Mouse (Mus musculus) layer of hippocampus, postnatal 10 days (tissue): ENCODE results near the gene Kcnk4. TPM values are rescaled to one million over a fixed set of nuclear protein-coding genes. Genes with fewer than 3 reads are reported as not detected.

Source experiments
- DNase-seq, 2 experiments: peaks; one replicate each; pipeline ENCODE4 v3.0.0; 2021; ENCODE audit warnings: low spot score in 2 of 2
- total RNA-seq, 2 experiments: library from RNA; stranded (reverse); gene quantifications; 2 replicates each; pipeline ENCODE4 v1.2.3; 2021

The Kcnk4 gene
- total RNA-seq, 2 experiments from 2014 or later, result 25.3 to 27.8 TPM

DNA sequence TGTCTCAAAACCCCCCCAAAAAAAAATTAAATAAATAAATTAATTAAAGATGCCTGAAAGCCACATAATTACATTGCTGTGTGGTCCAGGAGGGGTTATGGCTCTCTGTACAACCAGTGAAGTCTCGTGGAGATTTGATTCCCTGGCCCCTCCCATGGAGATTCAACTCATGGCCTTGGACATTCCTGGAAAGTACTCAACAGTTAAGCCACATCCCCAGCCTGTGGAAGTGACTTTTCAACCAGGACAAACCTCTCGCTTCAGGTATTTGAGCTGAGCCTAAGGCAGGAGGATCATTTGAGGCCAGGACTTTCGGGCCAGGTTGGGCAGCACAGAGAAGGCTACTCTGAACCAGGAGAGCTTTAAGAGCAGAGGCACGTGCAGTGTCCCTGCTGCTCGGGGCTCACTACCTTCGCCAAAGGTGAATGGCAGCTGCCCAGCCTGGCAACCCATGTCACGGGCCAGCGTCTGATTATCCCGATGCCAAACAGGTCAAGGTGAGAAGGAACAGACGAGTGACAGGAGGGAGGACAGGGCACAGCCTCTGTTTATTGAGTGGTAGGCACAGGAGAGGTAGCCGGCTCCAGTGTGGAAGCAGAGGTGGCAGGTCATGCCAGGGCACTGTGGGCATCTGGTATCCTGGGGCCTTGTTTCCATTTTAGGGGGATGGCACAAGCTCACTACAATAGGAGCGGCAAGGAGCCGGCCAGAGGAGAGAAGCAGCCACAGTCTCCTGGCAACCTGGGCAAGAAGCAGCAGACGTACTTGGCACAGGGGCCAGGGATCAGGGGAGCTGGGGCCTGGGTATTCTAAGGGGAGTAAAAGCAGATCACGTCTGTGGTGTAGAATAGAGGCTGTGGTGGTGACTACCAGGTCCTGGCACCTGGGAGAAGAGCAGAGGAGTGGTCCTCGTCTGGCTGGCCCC is 3.5 kb upstream of the Kcnk4 start:
- DNase-seq, result no peak

DNA sequence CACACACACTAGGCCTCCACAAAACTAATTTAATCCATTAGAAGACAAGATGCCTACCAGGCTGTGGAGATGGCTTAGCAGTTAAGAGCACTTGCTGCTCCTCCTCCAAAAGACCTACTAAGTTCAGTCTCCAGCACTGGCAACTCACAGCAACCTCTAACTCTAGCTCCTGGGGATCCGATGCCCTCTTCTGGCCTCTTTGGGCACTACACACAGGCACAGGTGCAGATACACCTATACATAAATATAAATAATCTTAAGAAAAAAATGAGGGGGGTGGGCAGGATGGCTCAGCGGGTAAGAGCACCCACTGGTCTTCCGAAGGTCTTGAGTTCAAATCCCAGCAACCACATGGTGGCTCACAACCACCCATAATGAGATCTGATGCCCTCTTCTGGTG is 2.0 kb upstream of the Kcnk4 start:
- no peak for DNase-seq

DNA sequence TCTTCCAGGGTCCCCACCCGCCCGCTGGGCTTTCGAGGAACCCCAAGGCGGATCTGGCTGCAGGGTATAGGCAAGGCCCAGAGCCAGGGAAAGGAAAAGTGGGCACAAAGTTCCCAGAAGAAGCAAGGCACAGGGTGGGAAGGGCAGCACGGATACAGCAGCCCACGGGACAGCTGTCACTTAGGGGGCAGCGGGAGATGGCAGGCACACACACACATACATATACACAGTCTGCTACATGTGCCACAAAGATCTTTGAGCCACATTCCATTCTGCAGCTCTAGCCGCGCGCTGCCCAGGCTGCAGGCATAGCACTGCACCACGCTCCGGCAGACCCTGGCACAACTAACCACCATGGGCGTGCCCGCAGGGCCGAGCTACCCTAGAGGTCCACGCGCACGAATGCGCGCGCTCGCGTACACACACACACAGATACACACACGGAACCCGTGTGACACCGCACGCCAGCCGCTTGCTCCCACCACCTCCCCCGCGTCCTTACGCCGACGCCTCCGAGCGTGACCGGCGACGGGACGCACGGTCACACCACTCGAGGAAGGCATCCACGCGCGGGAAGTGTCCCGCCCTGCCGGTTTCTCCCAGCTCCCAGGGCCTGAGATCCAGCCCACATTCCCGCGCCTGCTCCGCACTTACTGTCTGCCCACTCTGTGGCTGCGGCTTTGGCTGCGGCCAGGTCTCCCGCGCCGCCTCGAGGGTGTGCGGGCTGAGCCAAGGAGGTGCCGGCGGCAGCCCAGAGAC is 700 bp downstream of the Kcnk4 start:
- no peak for DNase-seq

DNA sequence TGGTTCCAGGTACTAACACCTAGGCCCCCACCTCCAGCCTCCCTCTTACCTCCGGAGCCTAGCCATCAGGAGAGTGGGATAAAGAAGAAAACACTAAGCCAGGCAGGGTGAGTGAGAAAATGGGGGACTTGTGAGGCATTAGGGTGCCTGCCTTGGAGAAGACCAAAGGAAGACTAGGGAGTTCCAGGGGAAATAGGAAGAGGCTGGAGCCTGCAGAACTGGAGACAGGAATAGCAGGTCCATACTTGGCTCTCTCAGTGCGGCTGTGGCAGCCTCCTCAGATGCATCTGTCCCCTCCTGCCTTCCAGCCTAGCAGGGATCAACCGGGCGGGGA is 1.2 kb downstream of the Kcnk4 start:
- no peak for DNase-seq

DNA sequence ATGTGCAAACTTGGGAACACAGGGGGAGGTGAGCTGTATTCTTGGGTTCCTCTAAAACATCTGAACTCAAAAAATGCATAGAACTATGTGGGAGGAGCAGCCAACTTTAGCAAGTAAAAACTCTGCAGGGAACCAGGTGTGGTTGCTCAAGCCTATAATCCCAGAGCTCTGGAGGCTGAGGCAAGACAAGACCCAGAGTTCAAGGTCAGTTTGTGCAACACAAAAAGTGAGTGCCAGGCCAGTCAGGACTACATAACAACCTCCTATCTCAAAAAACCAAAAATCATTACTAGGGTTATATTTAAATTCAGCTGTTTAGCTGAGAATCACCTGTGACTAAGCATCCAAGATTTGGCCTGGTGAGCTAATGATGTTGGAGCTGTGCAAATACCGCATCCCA is 2.3 kb downstream of the Kcnk4 start:
- DNase-seq, result no peak

DNA sequence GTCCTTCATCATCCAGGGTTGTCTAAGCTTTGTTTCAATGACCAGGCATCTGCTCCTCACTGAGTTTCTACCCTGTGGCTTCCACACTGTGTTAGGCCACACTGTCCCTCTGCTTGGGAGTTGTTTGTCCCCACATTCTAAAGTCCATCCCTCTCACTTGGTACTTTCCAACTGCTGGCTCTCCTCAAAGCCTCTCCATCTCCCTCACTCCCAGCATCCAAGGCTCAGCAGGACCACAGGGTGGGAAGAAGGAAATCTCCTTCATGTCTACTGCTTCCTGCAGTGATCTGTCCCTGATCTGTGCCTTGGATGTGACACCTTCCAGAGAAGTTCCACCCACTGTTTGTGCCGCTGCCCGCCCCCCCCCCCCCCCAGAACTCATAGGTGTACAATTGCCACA is 3.3 kb downstream of the Kcnk4 start:
- DNase-seq, result no peak

DNA sequence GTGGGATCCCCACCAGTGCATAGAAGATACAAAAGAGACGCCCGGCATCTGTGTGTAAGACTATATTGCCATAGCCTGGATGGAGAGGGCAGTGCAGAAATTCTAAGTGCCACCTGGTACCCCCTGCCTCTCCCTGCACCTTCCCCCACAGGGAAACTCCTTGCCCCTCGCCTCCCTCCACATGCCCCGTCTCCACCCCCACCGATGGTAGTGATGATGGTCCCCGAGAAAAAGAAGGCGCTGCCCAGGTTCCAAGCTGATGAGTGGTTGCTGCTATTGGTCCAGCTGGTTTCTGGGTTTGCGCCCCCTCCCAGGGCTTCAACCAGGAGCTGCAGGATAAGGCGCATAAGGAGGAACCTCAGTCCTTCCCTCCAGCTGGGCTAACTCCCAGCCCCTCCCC is 6.2 kb downstream of the Kcnk4 start:
- DNase-seq, result no peak

DNA sequence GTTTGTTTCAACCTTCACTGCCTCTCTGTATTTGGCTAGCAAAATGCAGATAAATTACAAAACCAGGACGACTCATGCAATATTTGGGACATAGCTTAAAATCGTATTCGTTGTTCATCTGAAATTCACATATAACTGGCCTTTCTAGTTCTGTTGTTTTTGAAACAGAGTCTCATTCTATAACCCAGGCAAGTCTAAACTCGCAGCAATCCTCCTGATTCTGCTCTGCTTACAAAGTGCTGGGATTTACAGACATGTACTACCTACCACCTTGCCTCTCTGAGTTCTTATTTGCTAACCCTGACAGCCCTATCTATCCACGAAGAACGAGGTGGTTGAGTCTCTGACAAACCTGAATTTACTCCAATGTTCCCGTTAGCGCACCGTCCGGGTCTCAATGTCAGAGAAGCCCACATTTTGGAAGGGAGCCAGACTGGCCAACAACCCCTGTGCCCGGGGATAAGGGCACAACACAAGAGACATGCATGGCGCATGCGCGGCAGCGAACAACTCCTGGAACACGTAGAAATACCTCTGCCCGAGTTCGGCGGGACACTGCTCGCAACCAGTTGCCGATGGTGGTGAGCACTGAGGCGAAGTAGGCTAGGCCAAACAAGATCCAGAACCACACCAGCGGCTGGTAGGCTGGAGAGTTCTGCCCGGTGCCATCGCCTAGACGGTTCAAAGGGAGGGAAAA is 7.6 kb downstream of the Kcnk4 start:
- no peak for DNase-seq

DNA sequence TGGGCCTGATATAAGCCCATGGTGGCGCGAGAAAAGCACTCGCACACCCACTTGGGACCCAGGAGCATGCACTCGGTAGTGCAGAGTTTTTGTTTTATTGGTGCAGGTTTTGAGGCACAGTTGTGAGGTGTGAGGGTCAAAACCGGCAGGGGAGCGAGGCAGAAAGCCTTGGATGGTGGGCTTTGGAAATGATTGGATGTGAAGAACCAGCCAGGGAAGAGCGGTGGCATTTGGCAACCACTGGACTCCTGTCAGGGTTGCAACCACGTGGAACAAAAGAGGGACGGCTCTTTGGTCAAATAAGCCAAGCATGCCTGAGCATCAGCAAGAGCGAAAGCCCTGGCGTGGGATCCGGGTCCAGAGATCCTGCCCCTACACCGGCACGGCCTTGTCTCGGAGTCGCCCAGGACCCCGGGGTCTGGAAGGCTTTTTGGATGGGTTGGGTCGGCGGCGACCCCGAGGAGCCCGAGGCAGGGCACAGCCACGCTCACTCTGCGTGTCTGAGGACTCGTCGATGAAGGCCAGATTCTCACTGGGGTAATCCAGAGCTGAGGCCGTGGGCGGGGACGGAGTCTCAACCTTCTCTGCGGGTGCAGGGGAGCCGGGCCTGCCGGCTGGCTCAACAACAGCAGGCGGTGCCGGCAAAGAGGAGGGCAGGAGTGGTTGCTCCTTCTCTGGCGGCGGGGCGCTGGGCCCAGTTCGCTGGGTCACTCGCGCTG is 8.5 kb downstream of the Kcnk4 start:
- DNase-seq, result no peak

DNA sequence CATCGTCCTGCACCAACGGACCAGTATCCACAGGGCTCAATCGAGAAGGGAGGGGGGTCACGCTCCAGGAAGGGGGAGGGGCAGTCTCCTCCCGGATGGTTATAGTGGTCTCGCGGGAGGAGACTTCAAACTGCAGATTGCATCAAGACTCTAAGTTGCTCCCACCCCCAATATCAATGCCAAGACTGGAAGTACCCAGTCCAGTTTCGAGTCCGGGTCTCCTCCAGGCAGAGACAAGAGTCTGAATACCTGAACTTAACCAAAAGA is 9.1 kb downstream of the Kcnk4 start, which contains the start of gene Catsperz:
Gene Catsperz, minus strand, starts transcription at position 74 of the 267 bp plus-strand sequence.
- DNase-seq, result no peak

DNA sequence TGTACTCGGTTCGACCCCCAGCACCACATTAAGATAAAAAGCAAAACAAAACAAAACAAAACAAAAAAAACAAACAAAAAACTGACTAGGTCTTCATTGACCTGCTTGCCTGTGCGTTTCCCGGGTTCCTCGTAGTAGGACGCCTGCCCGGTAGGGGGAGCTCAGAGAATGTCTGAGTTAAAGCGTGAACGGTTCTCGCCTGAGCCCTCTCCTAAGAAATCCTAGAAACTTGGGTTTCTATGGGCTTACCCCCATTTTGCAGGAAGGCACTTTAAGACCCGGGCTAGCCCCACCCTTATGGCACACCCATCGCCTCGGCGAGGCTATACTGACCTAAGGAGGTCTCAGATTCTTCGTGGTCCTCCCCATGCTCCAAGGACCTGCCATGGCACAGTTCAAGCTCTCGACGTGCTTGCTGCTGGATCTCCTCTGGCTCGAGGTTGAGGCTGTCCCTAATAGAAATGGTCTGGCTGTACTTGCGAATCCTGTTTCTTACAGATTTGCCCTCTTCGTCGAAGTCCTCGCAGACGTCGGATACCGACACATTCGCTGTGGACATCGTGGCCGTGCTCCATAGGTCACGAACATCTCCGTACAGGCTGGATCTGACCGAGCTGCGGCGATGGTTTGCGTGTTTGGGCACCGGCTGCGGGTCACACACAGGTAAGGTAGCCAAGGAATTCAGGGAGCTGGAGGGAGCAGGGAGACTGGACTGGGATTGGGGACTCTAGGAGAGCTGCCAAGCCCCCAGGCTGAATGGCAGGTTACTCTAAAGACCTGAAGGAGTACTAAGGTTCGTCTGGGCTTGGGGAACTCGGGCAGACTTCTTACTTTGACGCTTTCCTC is 9.6 kb downstream of the Kcnk4 start:
- DNase-seq, result peak; percentile 86 to 90

DNA sequence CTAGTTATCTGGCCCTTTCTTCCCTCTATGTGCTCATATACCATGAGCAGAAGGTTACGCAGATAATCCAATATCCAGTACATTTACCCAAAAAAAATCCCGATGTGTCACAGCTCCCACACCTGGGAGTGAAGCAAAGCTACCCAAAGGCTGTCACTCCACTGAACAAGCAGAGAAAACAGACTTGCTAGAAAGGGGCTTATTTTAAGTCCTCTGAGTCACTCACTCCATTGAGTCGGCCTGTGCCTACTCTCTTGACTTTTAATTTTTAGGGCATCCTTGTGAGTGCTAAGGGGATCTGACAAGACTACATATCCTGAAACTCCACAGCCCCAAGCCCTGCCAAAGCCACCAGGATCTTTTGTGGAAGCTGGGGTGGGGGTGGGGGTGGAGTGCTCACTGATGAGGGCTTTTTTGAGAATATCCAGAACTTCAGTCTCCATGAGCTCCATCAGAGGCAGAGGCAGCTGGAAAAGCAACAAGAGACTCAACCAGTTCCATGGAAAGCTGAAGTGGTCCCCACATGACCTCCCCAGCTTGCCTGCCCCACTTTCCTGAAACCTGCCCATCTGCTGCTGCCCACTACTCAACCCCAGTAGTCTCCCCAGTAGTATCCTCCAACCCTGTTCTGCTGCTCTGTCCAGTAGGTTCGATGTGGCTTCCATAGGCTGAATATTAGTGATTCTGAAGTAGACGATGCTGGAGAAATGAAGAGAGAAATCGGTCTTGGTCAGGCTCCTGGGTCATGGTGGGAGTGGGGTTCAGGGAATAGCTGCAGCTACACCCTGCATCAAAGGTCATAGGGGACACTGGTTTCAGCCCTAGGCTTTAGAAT is 11.2 kb downstream of the Kcnk4 start:
- no peak for DNase-seq

DNA sequence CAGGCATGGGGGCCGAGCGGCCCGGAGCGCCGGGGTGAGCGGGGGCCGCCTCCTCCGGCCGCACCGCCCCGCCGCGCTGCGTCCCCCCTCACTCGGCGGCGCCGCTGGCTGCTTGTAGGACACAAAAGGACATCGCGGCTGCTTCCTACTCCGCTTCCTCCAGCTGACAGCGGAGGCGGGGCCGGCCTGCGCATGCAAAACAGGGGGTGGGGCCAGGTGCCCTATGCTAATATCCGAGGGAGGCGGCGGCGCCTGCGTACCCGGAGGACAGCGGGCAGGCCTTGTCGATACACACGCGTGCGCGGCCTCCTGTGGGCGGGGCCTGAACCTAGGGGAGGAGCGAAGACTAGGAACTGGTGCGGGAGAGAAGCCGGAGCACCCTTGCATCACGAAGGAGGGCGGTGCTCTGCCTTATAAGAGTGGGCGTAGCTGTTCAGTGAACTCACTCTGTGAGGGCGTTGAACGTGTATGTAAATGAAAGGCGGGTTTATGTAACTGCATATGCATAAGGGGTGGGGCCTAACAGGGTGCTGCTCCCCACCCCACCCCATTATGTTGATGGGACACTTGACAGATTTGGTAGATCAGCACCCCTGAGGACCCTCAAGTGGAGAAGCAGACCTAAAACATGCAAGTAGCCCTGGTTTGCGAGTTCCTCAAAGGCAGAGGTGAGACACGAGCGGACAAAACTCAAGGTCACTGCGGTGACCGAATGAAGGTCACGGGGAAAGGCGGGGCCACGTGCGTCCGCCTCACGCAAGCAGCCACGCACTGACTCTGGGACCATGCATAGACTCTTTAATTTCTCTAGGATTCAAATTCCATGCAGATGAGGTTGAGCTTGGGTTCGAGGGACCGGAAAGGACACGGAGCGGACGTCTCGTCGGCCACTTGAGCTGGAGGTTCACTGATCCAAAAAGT is 12.4 kb downstream of the Kcnk4 start, which contains the start of gene Esrra:
Gene Esrra, minus strand, starts transcription at position 167 of the 921 bp plus-strand sequence.
- peak; percentile 99 for DNase-seq

DNA sequence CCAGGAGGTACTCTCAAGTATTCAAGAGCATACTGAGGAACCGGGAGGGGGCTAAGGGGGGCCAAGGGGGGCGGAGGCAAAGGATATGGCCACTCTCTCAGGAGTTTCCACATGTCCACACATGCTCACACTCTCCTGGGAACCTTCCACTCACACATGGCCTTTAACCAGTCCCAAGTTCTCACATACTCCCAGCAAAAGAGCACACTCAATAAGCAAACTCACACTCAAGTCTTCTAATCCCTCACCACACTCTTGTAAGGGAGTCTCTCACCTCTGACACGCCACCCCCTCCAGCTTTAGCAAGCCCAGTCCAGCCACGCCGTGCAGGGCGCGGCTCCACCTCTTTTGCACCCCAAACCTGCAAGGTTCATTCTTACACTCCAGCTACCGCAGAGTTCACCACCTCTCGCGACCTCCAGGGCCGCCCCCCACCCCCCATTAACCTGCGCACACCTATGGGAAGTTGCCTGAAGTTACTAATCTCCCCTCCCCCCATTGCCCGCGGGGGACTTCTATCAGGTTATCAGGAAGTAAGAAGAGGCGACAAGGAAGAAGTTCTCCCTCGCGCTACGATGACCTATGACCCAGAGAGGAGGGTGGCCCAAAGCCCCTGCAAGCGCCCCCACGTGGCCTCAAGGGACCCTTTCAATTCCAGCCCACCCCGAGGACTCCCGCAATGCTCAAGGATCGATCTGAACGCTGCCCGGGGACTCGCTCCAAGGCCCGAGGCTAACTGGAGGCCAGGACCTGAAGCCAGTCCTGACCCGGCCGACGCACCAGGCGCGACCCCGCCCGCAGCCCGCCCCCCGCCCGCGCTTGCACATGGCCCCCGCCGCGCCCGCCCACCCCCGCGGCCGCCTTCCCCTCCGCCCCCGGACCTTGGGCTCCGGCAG is 13.3 kb downstream of the Kcnk4 start:
- peak in 1 of 2 experiments; percentile 67 for DNase-seq

DNA sequence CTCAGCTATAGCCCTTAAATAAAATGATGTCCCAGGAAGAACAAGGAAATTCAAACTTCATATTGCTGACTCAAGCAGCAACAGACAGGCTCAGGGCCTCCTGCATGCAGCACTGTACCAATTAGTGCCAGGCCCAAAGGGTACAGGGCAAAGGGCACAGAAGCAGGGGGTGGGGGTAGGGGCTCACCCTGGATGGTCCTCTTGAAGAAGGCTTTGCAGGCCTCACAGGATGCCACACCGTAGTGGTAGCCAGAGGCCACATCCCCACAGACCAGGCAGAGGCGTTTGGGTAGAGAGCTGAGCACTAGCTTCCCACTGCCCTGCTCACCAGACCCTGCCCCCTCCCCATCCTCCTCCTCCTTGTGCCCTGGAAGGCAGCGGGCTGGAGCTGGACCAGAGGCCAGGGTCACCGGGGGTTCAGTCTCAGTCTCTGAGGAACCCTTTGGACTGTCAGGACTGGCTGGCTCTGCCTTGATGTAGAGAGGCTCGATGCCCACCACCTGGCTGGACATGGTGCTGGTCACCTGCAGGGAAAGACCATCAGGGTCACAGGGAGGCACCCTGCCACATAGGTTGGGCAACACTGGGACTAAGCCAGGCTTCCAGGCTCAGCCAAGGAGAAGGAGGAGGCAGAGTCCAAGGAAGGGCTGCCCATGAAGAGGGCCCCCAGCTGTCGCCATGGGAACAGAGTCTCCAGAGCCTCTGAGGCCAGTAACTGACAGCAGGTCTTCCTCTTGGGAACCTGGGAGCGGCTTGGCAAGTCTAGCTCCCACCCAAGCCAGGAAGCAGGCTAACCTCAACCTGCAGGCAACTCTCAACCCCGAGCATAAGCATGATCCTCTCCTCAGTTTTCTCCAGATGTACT is 14.2 kb downstream of the Kcnk4 start:
- no peak for DNase-seq

DNA sequence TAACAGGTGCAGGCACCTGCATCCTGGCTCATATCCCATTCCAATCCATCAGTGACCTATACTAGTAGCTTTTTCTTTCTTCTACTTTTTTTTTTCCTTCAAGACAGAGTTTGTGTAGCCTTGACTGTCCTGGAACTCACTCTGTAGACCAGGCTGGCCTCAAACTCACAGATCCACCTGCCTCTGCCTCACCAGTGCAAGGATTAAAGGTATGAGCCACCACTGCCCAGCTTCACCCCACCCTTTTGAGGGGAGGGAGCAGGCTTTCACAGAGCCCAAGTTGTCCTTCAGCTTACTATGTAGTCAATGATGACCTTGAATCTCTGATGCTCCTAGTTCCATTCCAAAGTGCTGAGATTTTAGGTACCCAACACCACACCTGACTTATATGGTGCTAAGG is 14.9 kb downstream of the Kcnk4 start:
- DNase-seq, result no peak
